Mouse (Mus musculus) heart, adult 2 months (tissue): Measurements from ENCODE around the gene Pigyl.

Experiments
- CTCF ChIP-seq: fragments of 200-600 bp; IDR thresholded peaks from 2 replicates; pipeline ENCODE4 v1.8.1; 2022; ENCODE audit warnings: antibody characterized with exemption, mild to moderate bottlenecking, moderate library complexity
- EP300 ChIP-seq: fragments of 200-500 bp; IDR thresholded peaks from 2 replicates; pipeline ENCODE4 v1.6.1; 2011; ENCODE audit warnings: low read depth, low read length, control low read depth; ENCODE audit not compliant: insufficient read depth
- POLR2A ChIP-seq: fragments of 200-500 bp; IDR thresholded peaks from 2 replicates; pipeline ENCODE4 v1.6.1; 2011; ENCODE audit warnings: mild to moderate bottlenecking, low read depth, low read length, control low read depth; ENCODE audit not compliant: insufficient read depth

DNA sequence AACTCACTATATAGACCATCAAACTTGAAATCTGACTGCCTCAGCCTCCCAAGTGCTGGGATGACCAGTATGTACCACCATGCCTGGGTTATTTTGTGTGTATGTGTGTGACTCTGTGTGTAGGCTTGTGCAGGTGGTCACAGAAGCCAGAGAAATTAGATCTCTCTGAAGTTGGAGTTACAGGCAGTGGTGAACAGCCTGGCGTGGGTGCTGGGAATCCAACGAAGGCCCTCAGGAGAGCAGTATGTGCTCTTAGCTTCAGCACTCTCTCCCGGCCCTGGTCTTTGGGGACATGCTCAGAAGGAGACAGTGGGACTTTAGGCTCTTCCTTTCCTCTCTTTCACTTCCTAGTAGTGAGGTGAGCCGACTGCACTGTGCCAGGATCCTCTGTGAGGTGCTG lies 15.7 kb downstream of the Pigyl start:
- TF ChIP-seq EP300 = no peak
- no peak for TF ChIP-seq CTCF
- TF ChIP-seq POLR2A = no peak
